Mouse (Mus musculus) spleen, adult 2 months (tissue): ENCODE data around the gene Ube2j2.

ENCODE experiments used
- CTCF ChIP-seq: fragments of 200-500 bp; IDR thresholded peaks from 2 replicates; pipeline ENCODE4 v1.5.1; 2011; ENCODE audit warnings: mild to moderate bottlenecking, inconsistent platforms; ENCODE audit not compliant: insufficient read depth, insufficient read length, insufficient replicate concordance; ENCODE audit errors: extremely low read depth
- POLR2A ChIP-seq: fragments of 200-500 bp; IDR thresholded peaks from 2 replicates; pipeline ENCODE4 v1.6.1; 2011; ENCODE audit warnings: low read depth, low read length, inconsistent platforms

GRCm38 (mm10) chr4:155944271-155944670, 640 bp downstream of the Ube2j2 start:
- TF ChIP-seq CTCF (no peak), POLR2A (no peak)
